Mouse (Mus musculus) embryo, embryonic 10 days (tissue): ENCODE results near the gene Dhx9.
"Not testable (repeated sequence)": the region's sequence is repeated elsewhere in the genome, so short reads cannot be mapped to it uniquely, and the experiment has no call there.

Source experiments
- DNase-seq: peaks from one replicate; pipeline ENCODE4 v3.0.0-alpha.2; 2015; ENCODE audit warnings: low spot score

Dhx9 gene

DNA sequence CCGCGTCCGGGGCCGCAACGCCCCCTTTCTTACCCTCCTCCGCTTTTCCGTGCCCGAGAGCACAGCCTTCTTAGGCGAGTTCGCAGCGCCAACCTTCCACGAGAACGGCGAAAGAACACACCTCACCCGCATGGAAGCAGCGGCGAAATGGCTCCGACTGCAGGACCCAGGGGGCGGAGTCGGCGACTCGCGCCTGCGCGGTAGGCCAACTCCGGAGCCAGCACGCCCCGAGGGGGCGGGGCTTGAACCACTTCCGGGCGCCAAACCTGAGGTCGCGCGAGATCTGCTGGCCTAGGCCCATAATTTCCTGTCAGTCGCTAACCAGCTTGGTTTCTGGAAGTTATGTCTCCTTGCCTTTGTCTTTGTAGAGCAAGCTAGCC is at the start of gene Dhx9:
Gene Dhx9 (minus strand): TSS at position 161 of the 380 bp plus-strand sequence.
- peak; percentile 96 for DNase-seq

DNA sequence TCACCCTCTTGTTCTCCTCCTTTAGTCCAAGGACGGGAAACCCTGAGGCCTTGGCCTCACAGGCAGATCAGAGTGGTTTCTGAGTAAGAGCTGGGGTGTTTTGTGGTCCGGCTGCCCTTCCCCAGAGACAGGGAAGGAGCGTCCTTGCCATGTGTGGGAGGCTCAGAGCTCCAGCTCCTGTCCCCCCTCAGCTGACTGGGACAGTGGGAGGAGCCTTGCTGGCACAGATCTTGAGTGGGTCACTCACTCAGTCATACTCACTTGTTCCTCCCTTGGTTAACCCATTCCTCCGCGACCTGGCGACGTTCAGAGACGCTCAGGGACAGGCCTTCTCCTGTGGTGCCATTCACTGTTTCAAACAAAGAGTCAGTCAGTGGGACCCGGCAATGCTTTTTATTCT is 48.2 kb upstream of the Dhx9 start:
- no peak for DNase-seq

DNA sequence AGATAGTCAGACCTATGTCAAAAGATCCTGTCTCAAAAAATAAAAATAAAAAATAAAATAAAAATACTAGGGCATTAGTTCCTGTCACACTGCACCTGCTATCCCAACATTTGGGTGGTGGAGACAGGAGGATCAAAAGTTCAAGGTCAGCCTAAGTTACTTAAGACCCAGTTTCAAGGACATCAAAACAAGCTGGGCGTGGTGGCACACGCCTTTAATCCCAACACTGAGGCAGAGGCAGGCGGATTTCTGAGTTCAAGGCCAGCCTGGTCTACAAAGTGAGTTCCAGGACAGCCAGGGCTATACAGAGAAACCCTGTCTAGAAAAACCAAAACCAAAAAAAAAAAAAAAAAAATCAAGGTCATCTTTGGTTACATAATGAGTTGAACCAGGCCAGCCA is 45.4 kb upstream of the Dhx9 start:
- DNase-seq, result peak; percentile 11

GRCm38 (mm10) chr1:153532234-153532841 is 44.9 kb upstream of the Dhx9 start:
- DNase-seq, result peak; percentile 76

DNA sequence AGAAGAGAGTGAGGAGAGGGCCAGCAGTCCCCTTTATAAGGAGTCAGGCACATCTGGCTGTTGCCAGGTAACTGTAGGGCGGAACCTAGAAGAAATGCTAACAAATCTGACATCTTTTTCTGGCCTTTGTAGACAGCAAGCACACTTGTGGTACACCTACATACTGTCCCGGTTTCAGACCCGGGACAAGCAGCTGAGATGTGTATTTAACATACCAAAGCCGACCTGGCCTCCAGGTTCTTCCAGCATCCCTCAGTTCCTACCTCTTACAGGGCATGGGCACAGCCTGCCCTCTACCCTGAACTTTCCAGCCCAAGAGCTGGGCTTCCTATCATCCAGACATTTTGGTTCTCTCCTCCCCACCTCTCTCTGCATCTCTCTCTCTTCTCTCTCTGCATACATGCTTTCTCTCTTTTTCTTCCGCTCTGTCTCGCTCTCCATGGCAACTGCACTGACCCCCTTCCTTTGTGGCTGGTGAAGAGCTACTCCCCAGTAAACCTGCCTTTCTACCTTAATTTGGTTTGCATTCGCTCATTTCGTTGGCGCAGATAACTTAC is 44.3 kb upstream of the Dhx9 start:
- DNase-seq, result peak; percentile 71

DNA sequence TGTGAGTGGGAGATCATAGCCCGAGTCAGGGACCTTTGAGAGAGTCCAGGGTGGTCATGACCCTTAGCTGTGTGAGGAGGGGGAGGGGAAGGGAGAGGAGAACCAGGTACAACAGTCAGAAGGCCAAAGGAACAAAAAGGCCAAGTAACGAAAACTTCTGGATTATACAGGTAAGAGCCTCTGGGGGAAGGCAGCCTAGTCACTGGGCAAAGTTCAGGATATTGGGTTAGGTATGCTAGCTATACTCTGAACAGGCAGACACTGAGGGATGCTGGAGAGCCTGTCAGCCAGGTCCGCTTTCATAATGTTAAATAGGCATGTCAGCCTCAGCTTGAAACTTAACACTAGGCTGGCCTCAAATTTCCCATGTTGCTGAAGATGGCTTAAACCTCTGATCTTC is 34.7 kb upstream of the Dhx9 start:
- DNase-seq, result no peak

DNA sequence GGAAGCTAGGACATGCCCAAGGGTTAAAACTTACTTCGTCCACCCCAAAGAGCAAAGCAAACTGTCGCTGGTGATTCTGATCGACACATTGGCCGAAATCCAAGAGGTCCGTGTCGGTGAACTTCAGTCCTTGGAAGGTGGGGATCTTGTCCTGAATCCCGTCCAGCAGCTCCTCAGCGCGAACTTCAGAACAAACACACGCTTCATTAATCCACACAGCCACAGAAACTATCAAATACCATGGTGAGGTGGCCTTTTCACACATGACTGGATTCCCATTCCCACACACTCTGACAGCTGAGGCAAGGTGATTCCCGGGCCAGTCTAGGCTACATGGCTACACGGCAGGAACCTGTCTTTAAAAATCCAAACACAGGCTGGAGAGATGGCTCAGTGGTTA is 27.9 kb upstream of the Dhx9 start:
- DNase-seq, result no peak

- no peak for DNase-seq
These were observed 23.0 kb upstream of the Dhx9 start for GRCm38 (mm10) chr1:153510330-153511009.

DNA sequence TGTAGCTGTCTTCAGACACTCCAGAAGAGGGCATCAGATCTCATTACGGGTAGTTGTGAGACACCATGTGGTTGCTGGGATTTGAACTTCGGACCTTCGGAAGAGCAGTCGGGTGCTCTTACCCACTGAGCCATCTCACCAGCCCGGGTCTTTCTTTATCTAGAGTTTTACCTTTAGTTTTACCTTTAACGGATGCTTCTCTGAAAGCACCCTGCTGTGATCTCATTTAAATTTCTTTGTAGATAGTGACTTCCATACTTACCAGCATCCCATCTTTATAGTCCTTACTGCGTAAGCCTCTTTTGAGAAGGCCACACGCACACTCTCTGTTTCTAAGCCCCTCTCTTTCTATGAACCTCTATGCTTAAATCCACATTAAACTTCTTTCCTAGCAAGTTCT is 22.1 kb upstream of the Dhx9 start:
- not testable (repeated sequence) for DNase-seq

DNA sequence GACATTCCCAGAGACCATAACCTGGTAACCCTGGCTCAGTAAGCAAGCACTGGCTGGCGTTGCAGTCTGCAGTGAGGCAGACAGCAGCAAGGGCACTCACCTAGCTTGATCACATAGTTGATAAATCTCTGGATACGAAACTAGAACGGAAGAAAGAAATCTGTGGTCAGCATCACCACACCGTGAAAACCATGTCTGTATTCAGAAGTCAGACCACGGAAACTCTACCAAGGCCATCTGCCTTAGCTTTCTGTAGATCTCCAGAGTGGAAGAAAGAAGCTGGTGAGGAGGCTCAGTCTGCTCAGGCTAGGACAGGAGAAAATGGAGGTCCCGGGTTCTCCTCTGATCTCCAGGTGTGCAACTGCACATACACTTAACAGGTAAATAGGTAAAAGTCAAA is 21.6 kb upstream of the Dhx9 start:
- no peak for DNase-seq

- DNase-seq, result no peak
These were observed 18.8 kb upstream of the Dhx9 start for GRCm38 (mm10) chr1:153506266-153506665.

DNA sequence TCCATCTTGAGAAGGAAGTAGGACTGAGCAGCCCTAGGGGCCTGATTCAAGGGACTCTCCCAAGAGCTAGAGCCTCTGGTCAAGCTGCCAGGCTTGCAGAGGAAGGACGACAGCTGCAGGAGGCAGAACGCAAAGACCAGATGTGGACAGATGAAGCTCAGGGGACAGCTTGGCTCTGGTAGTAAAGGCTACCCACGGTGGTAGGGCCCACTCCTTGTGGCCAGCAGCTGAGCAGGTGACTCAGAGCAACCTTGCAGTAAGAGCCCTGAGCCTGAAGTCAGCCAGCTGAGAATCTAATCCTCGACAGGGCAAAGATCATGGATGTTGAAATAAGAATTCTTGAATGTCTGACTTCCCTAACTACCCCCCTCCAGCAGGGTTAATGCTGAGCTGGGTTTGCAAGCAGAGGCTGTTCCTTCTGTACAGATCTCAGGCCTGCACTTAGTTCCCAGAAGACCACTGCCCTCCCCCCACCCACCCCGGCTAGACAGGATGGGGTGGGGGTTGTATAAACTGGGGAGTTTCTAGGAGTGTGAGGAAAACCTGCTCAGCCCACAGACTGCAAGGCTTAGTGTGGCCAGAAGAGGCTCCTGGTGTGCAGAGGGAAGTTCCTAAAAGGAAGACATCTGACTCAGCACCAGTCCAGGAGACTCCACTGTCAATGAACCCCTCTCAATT is 14.3 kb upstream of the Dhx9 start:
- DNase-seq, result no peak

DNA sequence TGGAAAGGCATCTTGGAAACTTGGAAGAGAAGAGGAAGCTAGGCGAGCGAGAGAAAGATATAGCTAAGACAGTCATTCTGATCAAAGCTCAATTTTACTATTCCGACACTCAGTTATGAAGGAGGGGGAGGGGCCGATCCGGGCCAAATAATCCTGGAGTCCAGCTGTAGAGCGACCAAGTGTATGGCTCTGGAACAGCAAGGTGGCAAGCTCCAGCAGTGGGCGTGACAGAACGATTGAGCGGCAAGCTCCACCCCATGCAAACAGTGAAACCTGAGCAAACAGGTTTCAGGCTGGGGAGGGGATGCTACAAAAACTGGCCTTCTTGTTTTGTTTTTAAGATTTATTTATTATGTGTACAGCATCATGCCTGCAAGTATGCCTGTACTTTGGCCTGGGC is 12.6 kb upstream of the Dhx9 start:
- DNase-seq, result no peak

DNA sequence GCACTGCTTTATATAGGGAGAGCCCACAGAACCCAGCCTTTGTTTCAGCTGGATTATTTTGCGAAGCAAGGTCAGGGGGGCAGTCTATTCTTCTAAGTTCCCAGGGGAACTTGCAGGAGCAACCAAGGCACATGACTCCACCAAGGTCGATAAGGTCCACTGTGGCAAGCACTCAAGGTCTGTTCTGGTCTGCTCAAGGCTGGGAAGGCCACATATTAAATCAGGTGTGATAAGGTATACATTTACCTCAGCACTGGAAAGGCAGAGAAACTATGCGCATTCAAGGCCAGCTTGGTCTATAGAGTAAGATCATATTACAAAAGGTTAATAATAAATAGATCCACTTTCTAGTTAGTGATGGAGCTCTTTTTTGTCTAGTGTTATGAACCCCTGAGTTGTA is 8.6 kb upstream of the Dhx9 start:
- DNase-seq, result no peak

DNA sequence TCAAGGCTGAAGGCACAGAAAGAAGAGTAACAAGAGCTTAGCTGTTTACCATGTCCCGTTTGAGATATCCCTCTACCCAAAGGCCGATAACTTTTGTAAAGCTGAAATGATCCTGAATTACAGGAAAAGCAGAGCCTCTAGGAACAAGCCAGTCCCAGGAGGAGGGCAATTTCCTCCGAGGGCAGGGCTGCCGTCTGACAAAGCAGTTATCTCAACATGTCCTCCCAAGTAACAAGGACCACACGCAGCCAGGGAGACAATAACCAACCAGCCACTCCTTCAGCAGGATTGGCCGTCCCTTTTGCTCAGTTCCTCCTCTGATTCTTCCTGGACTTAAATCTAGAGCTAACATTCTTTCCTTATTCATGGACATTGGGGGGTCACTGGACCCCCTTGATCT is 6.5 kb upstream of the Dhx9 start:
- DNase-seq, result no peak

GRCm38 (mm10) chr1:153493338-153493737 is 5.9 kb upstream of the Dhx9 start:
- DNase-seq, result no peak

DNA sequence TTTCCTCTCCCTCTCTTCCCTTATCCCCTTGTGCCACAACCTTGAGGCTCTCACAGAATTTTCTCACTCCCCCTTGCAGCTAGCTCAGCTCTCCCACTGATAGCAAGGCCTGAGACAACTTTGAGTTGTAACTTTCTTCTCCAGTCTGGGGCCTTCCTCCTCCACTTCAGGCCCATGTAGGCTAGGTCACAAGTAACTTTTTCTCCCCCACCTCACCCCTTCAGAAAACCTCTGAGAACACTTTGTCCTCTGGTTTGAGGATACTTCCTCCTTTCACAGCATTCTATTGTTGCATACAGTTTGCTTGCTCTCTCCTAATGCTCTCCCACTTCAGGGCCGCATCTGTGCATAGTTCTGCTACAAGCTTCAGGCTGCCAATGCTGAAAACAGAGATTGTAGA is 4.4 kb upstream of the Dhx9 start:
- no peak for DNase-seq

DNA sequence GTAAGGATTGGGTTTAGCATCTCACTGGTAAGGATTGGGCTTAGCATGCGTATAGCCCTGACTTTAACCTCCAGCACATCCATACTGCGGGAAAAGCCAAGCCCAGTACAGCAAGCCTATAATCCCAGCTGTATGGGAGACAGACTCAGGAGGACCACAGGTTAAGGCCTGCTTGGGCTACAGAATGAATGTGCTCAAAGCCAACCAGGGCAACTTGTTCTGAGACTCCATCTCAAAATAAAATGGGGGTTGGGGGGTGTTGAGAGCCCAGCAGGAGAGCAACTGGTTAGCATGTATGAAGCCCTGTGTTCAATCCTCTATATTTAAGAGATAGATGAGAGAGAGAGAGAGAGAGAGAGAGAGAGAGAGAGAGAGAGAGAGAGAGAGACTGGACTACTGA is 3.9 kb upstream of the Dhx9 start:
- DNase-seq, result no peak

- DNase-seq, result no peak
These were observed 2.5 kb upstream of the Dhx9 start for GRCm38 (mm10) chr1:153489963-153490362.

DNA sequence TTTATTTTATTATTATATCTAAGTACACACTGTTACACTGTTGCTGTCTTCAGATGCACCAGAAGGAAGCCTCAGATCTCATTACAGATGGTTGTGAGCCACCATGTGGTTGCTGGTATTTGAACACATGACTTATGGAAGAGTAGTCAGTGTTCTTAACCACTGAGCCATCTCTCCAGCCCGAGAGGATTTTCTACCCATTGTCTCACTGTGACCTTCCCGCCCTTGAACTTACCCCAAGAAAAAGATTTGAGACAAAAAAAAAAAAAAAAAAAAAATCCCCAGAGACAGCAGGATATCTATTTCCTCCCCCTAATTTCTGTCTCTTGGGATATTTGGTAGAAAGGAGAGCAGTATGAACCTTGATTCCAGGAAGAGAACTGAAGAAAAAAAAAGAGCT is 2.1 kb upstream of the Dhx9 start:
- DNase-seq, result no peak

DNA sequence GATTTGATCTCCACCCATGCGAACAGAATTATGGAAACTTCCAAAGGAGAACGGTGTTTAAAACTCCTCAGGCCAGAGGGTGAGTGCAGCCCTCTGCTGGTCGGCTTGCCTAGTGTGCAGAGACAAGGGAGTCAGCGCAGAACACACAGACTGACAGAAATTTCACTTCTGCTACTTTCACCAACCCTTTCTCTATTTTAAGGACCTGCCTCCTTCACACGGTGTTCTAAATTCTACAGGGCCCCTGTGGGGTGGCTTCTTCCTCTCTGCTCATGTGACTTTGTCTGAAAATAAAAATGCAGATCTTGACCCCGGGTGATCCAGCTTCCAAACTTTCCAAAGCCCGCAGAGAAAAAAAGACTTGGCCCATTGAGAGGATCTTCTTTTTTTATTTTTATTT is 1.7 kb upstream of the Dhx9 start:
- no peak for DNase-seq

- DNase-seq, result peak; percentile 73
These were observed 527 bp downstream of the Dhx9 start for GRCm38 (mm10) chr1:153486767-153487499.

DNA sequence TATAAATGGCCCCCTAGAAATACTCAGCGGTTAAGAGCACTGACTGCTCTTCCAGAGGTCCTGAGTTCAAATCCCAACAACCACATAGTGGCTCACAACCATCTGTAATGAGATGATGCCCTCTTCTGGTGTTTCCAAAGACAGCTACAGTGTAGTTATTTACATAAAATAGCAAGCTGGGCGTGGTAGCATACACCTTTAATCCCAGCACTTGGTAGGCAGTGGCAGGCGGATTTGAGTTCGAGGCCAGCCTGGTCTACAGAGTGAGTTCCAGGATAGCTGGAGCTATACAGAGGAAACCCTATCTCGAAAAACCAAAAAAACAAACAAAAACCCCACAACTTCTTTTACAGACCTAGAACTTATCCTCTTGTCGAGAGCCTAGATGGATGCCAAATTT is 1.3 kb downstream of the Dhx9 start:
- DNase-seq, result not testable (repeated sequence)
